Mouse (Mus musculus) midbrain, postnatal 0 days (tissue): ENCODE data around the gene Muc13. TPM values are rescaled to one million over a fixed set of nuclear protein-coding genes. Genes with fewer than 3 reads are reported as not detected.

ENCODE experiments used
- ATAC-seq: fragments of 200-750 bp; cut with Nextera tagmentation; 2 replicates; pipeline ENCODE4 v1.8.0; 2017; ENCODE audit warnings: moderate number of reproducible peaks, mild to moderate bottlenecking, moderate TSS enrichment, moderate library complexity; ENCODE audit not compliant: low FRiP score
- DNase-seq: peaks from one replicate; pipeline ENCODE4 v3.0.0-alpha.2; 2015; ENCODE audit warnings: low spot score
- H3K27ac ChIP-seq: fragments of 300-500 bp; sonication (generic); 2 replicates; pipeline ENCODE4 v1.5.1; 2014; ENCODE audit warnings: low read depth, mild to moderate bottlenecking, low read length, mixed read lengths
- H3K27me3 ChIP-seq: fragments of 300-500 bp; sonication (generic); 2 replicates; pipeline ENCODE4 v1.6.1; 2014; ENCODE audit warnings: low read length, control low read depth, mixed read lengths; ENCODE audit not compliant: insufficient read depth
- H3K36me3 ChIP-seq: fragments of 300-500 bp; sonication (generic); 2 replicates; pipeline ENCODE4 v1.6.1; 2014; ENCODE audit warnings: low read length, control low read depth, mixed read lengths; ENCODE audit not compliant: insufficient read depth
- H3K4me1 ChIP-seq: fragments of 300-500 bp; sonication (generic); 2 replicates; pipeline ENCODE4 v1.6.1; 2014; ENCODE audit warnings: mild to moderate bottlenecking, control low read depth, antibody characterized with exemption, low read length, mixed read lengths; ENCODE audit not compliant: insufficient read depth
- H3K4me2 ChIP-seq: fragments of 300-500 bp; sonication (generic); 2 replicates; pipeline ENCODE4 v1.6.1; 2014; ENCODE audit warnings: low read depth, mild to moderate bottlenecking, low read length, mixed read lengths; ENCODE audit not compliant: poor library complexity, severe bottlenecking
- H3K4me3 ChIP-seq: fragments of 300-500 bp; sonication (generic); 2 replicates; pipeline ENCODE4 v1.5.1; 2014; ENCODE audit warnings: low read depth, mild to moderate bottlenecking, low read length, moderate library complexity
- H3K9ac ChIP-seq: fragments of 300-500 bp; sonication (generic); replicated peaks from 2 replicates; pipeline ENCODE4 v1.6.1; 2014; ENCODE audit warnings: mild to moderate bottlenecking, low read length, moderate library complexity, mixed read lengths; ENCODE audit not compliant: poor library complexity, severe bottlenecking
- H3K9me3 ChIP-seq: fragments of 300-500 bp; sonication (generic); 2 replicates; pipeline ENCODE4 v1.6.1; 2016; ENCODE audit warnings: low read length, control low read depth
- CTCF ChIP-seq: IDR thresholded peaks from 2 replicates; pipeline ENCODE4 v1.5.1; 2016; ENCODE audit warnings: antibody characterized with exemption, mild to moderate bottlenecking
- WGBS: fragments of 180-500 bp; shearing (Covaris S2); extraction: QIAGEN DNeasy Blood & Tissue Kit; methylation state at CpG from one replicate; pipeline ENCODE4 v1.1.7; 2014; 5-methylcytosine and 5-hydroxymethylcytosine counted together
- polyA plus RNA-seq: library from polyadenylated mRNA; unstranded; fragments of >200 nt; fragmentation: Nextera tagmentation; extraction: Ambion mirVana; gene quantifications from 2 replicates; pipeline ENCODE4 v1.2.1, GENCODE M21; 2015
- total RNA-seq: library from RNA; depleted of rRNA; stranded (reverse); fragments of >200 nt; gene quantifications from 2 replicates; pipeline ENCODE4 v1.2.3, GENCODE M21; 2014; rRNA removed

Gene Muc13
- total RNA-seq: 0.05 TPM in 1 of 2 replicates, not detected in the other
- polyA plus RNA-seq: not detected in 2 replicates

DNA sequence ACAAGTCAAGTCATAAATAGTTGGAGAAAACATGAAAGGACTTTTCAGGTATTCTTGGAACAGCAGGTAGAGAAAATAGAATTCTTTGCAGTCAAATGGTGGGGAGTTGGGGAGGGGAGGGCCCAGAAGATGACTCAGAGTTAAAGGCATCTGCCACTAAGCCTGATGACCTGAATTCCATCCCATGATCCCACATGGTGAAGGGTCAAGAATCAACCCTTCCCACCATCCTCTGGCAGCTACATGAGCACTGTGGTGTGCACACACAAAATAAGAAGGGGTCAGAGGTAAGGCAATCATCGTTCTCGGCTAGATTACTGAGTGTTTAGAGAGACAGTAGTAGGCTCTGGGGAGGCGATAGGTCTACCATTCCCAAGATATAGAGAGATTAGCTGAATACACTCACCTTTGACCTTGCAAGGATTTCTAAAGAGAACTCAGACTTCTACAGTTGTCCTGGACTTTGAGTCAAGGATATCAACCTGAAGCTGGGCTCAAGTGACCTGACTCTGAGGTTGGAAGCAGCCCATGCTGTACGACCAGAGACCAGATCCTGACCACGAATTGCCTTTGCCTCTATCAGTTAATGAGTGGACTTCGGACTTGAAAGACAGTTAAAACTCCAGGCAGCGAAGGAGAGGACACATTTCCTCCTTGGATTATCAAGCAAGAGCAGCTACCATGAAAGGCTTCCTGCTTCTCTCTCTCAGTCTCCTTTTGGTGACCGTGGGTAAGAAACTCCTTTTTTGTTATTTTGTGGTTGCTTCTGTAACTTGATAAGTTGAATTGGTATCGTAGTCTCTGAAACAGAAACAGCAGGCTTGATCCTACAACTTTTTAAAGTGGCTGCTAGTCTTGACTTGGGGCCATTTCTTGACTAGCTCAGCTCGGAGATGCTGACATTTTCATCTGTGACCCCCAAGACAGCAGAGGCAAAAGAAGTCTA is at the start of gene Muc13:
Gene Muc13, plus strand, starts transcription at position 192 of the 946 bp plus-strand sequence.
- H3K4me2 ChIP-seq: no peak within 1 kb of the TSS
- H3K27ac ChIP-seq: no peak within 1 kb of the TSS
- no peaks in the 10 kb centered on the region for H3K4me1 ChIP-seq
- 90% methylated on average over 10 of the region's 10 CpGs for WGBS
- no peak within 1 kb of the TSS for H3K4me3 ChIP-seq
- H3K9ac ChIP-seq: no peak within 1 kb of the TSS
- ATAC-seq (no peak), DNase-seq (no peak)
- TF ChIP-seq CTCF: no peak
- H3K9me3 ChIP-seq: no peaks in the 10 kb centered on the region
- H3K36me3 ChIP-seq: no peaks in the 10 kb centered on the region
- H3K27me3 ChIP-seq: no peaks in the 10 kb centered on the region

DNA sequence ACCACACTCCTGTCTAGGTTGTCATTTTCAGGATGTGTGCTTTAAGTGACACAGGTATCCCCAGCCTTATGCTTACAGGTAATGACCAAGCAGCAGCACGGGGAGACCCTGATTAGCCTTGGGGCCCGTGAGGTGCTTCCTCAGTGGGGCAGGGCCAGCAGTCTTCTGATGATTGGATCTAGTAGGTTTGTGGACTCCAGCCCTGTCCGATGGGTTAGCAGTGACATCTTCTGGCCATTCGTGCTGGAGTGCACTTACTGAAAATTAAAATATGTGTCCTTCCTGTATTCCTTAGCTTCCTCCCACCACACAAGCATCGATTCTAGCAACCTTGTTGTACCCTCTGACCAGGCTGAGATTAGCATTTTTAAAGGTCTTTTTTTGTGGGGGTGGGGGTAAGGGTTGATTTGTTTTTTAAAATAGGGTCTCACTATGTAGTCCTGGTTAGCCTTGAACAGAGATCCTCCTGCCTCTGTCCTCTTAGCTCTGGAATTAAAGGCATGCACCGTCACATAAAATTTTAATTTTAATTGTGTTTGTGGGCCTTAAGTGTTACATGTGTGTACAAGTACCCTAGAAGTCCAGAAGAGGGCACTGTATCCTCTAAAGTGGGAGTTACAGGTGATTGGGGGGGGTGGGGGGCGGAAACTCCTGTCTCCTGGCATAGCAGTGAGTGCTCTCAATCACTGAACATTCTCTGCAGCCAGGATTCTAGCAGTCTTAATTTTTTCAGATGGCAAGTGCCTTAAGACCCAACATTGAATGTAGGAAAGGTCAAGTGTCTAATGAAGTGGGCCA is 49.0 kb upstream of the Muc13 start:
- no peak overlapping the region for H3K27ac ChIP-seq
- WGBS: 60% methylated on average over 7 of the region's 7 CpGs
- no peak overlapping the region for H3K4me2 ChIP-seq
- no peaks in the 10 kb centered on the region for H3K36me3 ChIP-seq
- ATAC-seq (peak; percentile 69; the same call in 1 of the 2 replicates), DNase-seq (peak; percentile 77)
- H3K9me3 ChIP-seq: no peaks in the 10 kb centered on the region
- H3K27me3 ChIP-seq: no peaks in the 10 kb centered on the region
- 0 out of 2 replicates have a peak, but pooled peaks cover 3% of the 10 kb centered on the region for H3K4me1 ChIP-seq
- no peak overlapping the region for H3K4me3 ChIP-seq
- no peak overlapping the region for H3K9ac ChIP-seq
- peak; percentile 78 for TF ChIP-seq CTCF

DNA sequence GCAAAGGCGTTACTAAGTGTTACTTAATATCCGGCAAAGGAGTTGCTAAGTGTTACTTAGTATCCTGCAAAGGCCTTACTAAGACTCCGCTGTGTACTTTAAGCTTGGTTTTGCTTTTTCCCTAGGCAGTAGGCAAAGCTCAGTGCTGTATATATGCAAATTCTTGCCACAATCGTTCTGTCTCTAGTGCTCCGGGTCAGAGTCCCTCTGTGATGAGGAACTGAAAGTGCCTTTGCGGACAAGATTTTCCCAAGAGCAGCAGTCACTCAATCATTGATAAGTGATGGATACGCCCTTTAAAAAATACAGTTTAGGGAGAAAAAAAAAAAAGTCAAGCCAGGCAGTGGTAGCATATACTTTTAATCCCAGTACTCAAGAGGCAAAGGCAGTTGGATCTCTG is 48.4 kb upstream of the Muc13 start:
- Histone ChIP-seq H3K27ac (no peak overlapping the region), H3K9ac (no peak overlapping the region), H3K4me1 (0 out of 2 replicates have a peak, but pooled peaks cover 3% of the 10 kb centered on the region), H3K4me3 (no peak overlapping the region), H3K27me3 (no peaks in the 10 kb centered on the region), H3K9me3 (no peaks in the 10 kb centered on the region), H3K4me2 (no peak overlapping the region), H3K36me3 (no peaks in the 10 kb centered on the region)
- no peak for TF ChIP-seq CTCF
- ATAC-seq (no peak), DNase-seq (no peak)
- 83% methylated on average over 7 of the region's 7 CpGs for WGBS

DNA sequence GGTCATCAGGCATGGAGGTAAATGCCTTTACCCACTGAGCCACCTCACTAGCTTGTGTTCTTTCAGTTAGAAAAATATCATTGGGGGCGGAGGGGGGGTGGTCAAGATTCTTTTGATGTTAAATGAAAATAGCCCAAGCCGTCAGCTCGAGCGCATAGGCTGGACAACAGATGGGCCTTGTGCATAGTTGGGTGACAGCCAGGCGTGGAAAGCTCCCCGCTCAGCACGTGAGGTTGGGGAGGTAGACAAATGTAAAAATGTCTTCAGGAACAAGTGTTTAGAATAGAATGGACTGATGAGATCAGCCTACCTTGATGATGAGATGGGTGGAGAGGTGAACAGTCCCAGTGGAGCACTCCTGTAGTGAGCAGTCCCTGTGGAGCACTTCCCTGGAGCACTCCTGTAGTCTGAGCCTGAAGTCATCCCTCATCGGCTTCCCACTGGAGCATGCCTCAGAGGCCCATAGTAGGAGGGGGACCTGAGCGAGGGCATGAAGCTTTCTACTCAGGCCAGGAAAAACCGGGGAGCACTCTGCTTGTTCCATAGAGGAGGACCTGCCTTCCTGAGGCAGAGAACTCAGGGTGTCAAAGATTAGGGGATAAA is 47.7 kb upstream of the Muc13 start:
- H3K27me3 ChIP-seq: no peaks in the 10 kb centered on the region
- H3K4me3 ChIP-seq: no peak overlapping the region
- no peaks in the 10 kb centered on the region for H3K4me1 ChIP-seq
- WGBS: 81% methylated on average over 10 of the region's 10 CpGs
- no peak overlapping the region for H3K27ac ChIP-seq
- no peak overlapping the region for H3K4me2 ChIP-seq
- TF ChIP-seq CTCF: no peak
- no peaks in the 10 kb centered on the region for H3K36me3 ChIP-seq
- DNase-seq (no peak), ATAC-seq (no peak)
- no peak overlapping the region for H3K9ac ChIP-seq
- H3K9me3 ChIP-seq: no peaks in the 10 kb centered on the region

DNA sequence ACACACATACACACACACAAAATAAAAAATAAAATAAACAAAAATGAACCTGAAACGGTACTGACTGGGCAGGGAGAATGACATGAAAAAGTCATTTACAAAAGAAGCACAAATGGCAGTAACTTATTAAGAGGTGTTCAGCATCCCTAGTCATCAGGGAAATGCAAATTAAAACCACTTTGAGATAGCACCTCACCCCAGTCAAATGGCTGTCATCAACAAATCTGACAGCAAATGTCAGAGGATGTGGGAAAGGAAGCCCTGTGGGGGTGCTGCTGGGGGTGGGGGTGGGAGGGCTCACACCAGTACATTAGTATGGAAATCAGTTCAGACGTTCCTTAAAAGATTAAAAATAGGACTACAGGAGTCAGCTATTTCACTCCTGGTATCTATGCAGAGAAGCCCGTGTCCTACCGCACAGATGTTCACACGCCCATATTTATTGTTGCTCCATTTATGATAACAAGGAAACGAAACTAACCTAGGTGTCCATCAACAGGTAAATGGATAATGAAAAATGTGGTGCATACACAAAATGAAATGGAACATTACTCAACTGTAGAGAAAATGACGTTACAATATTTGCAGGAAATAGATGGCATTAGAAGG is 46.4 kb upstream of the Muc13 start:
- Histone ChIP-seq H3K4me3 (no peak overlapping the region), H3K27ac (no peak overlapping the region), H3K9ac (no peak overlapping the region), H3K4me1 (no peaks in the 10 kb centered on the region), H3K27me3 (no peaks in the 10 kb centered on the region), H3K9me3 (no peaks in the 10 kb centered on the region), H3K36me3 (no peaks in the 10 kb centered on the region), H3K4me2 (no peak overlapping the region)
- TF ChIP-seq CTCF: no peak
- DNase-seq (no peak), ATAC-seq (no peak)
- WGBS: 62% methylated on average over 7 of the region's 7 CpGs
